ENCODE assay signal across 21 mouse cellular contexts in genomic region chr7:66650883-66651282, GRCm38 (mm10).
"Had no signal": no experiment of that assay in that cellular context is flagged by ENCODE, and none has a peak within 500 bp of the region (broad histone marks: within the 10 kb centered on the region; RNA-seq: fewer than 3 reads in every experiment).

No protein-coding gene starts in this region.

- ATAC-seq: intestine, embryonic 15.5 days; lung, postnatal 0 days; midbrain, embryonic 13.5 days had no signal

- DNase-seq: kidney, adult 8-10 months; kidney, postnatal 25 days; layer of hippocampus, adult 9-11 months; liver; liver, embryonic 13.5 days; lung, embryonic 14.5 days; retina, postnatal 1 day; right cerebral cortex, postnatal 25 days; spleen, adult 18-20 months; thymus, adult 18-20 months; thymus, postnatal 36 days had no signal

- H3K9me3 ChIP-seq: intestine, embryonic 15.5 days; limb, embryonic 10.5 days; limb, embryonic 13.5 days; liver, embryonic 13.5 days; midbrain, embryonic 13.5 days; neural tube, embryonic 13.5 days; stomach, embryonic 15.5 days had no signal

- H3K4me2 ChIP-seq: intestine, embryonic 15.5 days; limb, embryonic 13.5 days; liver, embryonic 13.5 days; lung, embryonic 14.5 days; midbrain, embryonic 13.5 days; neural tube, embryonic 13.5 days; stomach, embryonic 15.5 days had no signal

- H3K27me3 ChIP-seq: intestine, embryonic 15.5 days; limb, embryonic 13.5 days; liver, embryonic 13.5 days; midbrain, embryonic 13.5 days; neural tube, embryonic 13.5 days; stomach, embryonic 15.5 days had no signal

- H3K4me1 ChIP-seq: stomach, embryonic 15.5 days had no signal

- H3K27ac ChIP-seq: intestine, embryonic 15.5 days; layer of hippocampus, adult 2 months; limb, embryonic 10.5 days; limb, embryonic 13.5 days; liver, embryonic 13.5 days; macrophage; midbrain, embryonic 13.5 days; neural tube, embryonic 13.5 days; stomach, embryonic 15.5 days had no signal

- H3K9ac ChIP-seq: intestine, embryonic 15.5 days; limb, embryonic 13.5 days; liver, embryonic 13.5 days; lung, embryonic 14.5 days; midbrain, embryonic 13.5 days; neural tube, embryonic 13.5 days; stomach, embryonic 15.5 days had no signal

- H3K4me3 ChIP-seq: intestine, embryonic 15.5 days; layer of hippocampus, adult 2 months; limb, embryonic 10.5 days; limb, embryonic 13.5 days; liver, embryonic 13.5 days; midbrain, embryonic 13.5 days; myocyte; neural tube, embryonic 13.5 days; stomach, embryonic 15.5 days had no signal
